Mouse (Mus musculus) liver, postnatal 0 days (tissue): ENCODE results near the gene Phtf1. TPM values are rescaled to one million over a fixed set of nuclear protein-coding genes. Genes with fewer than 3 reads are reported as not detected.
A peak's percentile ranks its signal among the peaks of the same experiment; 100 is the strongest.

Experiments used
- ATAC-seq: fragments of 200-750 bp; cut with Nextera tagmentation; 2 replicates; pipeline ENCODE4 v1.8.0; 2017; ENCODE audit warnings: mild to moderate bottlenecking, moderate library complexity
- DNase-seq: peaks from one replicate; pipeline ENCODE4 v3.0.0-alpha.2; 2016
- H3K27ac ChIP-seq: fragments of 300-500 bp; sonication (generic); 2 replicates; pipeline ENCODE4 v1.5.1; 2014; ENCODE audit warnings: antibody characterized with exemption, moderate library complexity, mild to moderate bottlenecking, low read depth
- H3K27me3 ChIP-seq: fragments of 300-500 bp; sonication (generic); 2 replicates; pipeline ENCODE4 v1.6.1; 2014; ENCODE audit warnings: low read length, control low read depth, mixed read lengths; ENCODE audit not compliant: insufficient read depth
- H3K36me3 ChIP-seq: fragments of 300-500 bp; sonication (generic); replicated peaks from 2 replicates; pipeline ENCODE4 v1.6.1; 2014; ENCODE audit warnings: mild to moderate bottlenecking, control low read depth, low read length, moderate library complexity, mixed read lengths; ENCODE audit not compliant: insufficient read depth
- H3K4me1 ChIP-seq: fragments of 300-500 bp; sonication (generic); 2 replicates; pipeline ENCODE4 v1.6.1; 2014; ENCODE audit warnings: antibody characterized with exemption, mild to moderate bottlenecking, control low read depth; ENCODE audit not compliant: insufficient read depth
- H3K4me2 ChIP-seq: fragments of 300-500 bp; sonication (generic); 2 replicates; pipeline ENCODE4 v1.6.1; 2014; ENCODE audit warnings: low read depth, mild to moderate bottlenecking, low read length, moderate library complexity, mixed read lengths
- H3K4me3 ChIP-seq: fragments of 300-500 bp; sonication (generic); 2 replicates; pipeline ENCODE4 v1.5.1; 2014; ENCODE audit warnings: low read depth, low read length
- H3K9ac ChIP-seq: fragments of 300-500 bp; sonication (generic); replicated peaks from 2 replicates; pipeline ENCODE4 v1.6.1; 2014; ENCODE audit warnings: mild to moderate bottlenecking, moderate library complexity
- H3K9me3 ChIP-seq: fragments of 300-500 bp; sonication (generic); 2 replicates; pipeline ENCODE4 v1.6.1; 2016; ENCODE audit warnings: mild to moderate bottlenecking, control low read depth, low read length, mixed read lengths
- CTCF ChIP-seq: sonication (generic); IDR thresholded peaks from 2 replicates; pipeline ENCODE4 v1.5.1; 2016; ENCODE audit warnings: antibody characterized with exemption, low read depth
- EP300 ChIP-seq: IDR thresholded peaks from 2 replicates; pipeline ENCODE4 v1.6.1; 2016; ENCODE audit warnings: antibody characterized with exemption, low read depth, mild to moderate bottlenecking
- WGBS: fragments of 180-500 bp; shearing (Covaris S2); extraction: QIAGEN DNeasy Blood & Tissue Kit; methylation state at CpG from one replicate; pipeline ENCODE4 v1.1.7; 2014; ENCODE audit not compliant: insufficient replicate concordance; 5-methylcytosine and 5-hydroxymethylcytosine counted together
- polyA plus RNA-seq: library from polyadenylated mRNA; unstranded; fragments of >200 nt; fragmentation: Nextera tagmentation; extraction: Ambion mirVana; gene quantifications from 2 replicates; pipeline ENCODE4 v1.2.1, GENCODE M21; 2015

Phtf1 gene
- polyA plus RNA-seq, 1 experiment from 2014 or later = 3.8 TPM

- no peaks in the 10 kb centered on the region for H3K9me3 ChIP-seq
- no peak overlapping the region for H3K4me3 ChIP-seq
- 76% methylated on average over 5 of the region's 5 CpGs for WGBS
- DNase-seq = no peak
- no peak overlapping the region for H3K9ac ChIP-seq
- H3K27ac ChIP-seq = no peak overlapping the region
- H3K4me1 ChIP-seq = no peaks in the 10 kb centered on the region
- no peak for ATAC-seq
- peaks cover 20% of the 10 kb centered on the region for H3K36me3 ChIP-seq
- no peak overlapping the region for H3K4me2 ChIP-seq
- no peak for TF ChIP-seq EP300
- TF ChIP-seq CTCF = peak; percentile 26
- H3K27me3 ChIP-seq = no peaks in the 10 kb centered on the region
Measured at GRCm38 (mm10) chr3:104009924-104010662, 42.2 kb downstream of the Phtf1 start.

- Histone ChIP-seq H3K27ac (no peak overlapping the region), H3K9ac (no peak overlapping the region), H3K4me2 (no peak overlapping the region), H3K36me3 (peaks cover 24% of the 10 kb centered on the region), H3K4me3 (no peak overlapping the region), H3K9me3 (no peaks in the 10 kb centered on the region), H3K4me1 (no peaks in the 10 kb centered on the region), H3K27me3 (no peaks in the 10 kb centered on the region)
- TF ChIP-seq CTCF (no peak), EP300 (no peak)
- DNase-seq (no peak), ATAC-seq (no peak)
- 51% methylated on average over 2 of the region's 2 CpGs for WGBS
Measured at GRCm38 (mm10) chr3:104011972-104012371, 44.1 kb downstream of the Phtf1 start.

DNA sequence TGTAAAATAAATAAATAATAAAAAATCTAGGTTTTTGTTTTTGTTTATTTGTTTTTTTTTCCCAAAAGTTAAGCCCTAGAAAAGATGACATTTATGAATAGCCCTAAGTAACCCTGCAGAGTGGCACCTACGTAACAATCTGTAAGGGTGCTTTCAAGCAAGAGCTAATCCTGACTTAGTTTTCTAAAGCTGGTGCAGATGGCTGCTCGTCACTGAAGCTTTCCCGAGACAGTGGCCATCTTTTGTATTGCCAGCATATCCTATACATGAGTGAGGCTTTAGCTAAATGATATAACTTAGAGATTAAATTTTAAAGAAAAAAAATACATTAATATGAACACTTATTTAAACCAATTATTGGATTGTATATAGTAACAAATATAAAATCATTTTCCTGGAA lies 50.0 kb downstream of the Phtf1 start:
- no peak for ATAC-seq
- WGBS = 82% methylated on average over 3 of the region's 3 CpGs
- no peak for DNase-seq
- Histone ChIP-seq H3K36me3 (peaks cover 35% of the 10 kb centered on the region), H3K4me2 (no peak overlapping the region), H3K27me3 (no peaks in the 10 kb centered on the region), H3K4me1 (no peaks in the 10 kb centered on the region), H3K27ac (no peak overlapping the region), H3K9me3 (no peaks in the 10 kb centered on the region), H3K4me3 (no peak overlapping the region), H3K9ac (no peak overlapping the region)
- no peak for TF ChIP-seq CTCF
- no peak for TF ChIP-seq EP300

DNA sequence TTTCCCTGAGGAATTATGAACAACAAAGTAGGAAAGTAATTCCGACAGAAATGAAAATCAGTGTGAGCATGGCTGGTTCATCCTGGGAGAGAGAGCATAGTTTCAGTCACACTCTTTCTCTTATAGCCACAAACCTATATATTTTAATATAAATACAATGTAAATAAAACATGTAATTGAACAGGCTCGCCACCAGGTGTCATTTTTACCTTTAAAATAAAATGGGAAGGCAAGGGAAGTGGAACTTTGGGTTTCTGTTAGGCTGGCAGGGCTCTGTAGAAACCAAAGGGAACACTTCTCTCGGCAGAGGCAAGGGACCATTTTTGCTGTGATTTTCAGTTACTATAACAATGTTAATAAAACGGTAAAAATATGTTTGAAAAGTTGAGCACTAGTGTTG lies 51.5 kb downstream of the Phtf1 start:
- Histone ChIP-seq H3K27me3 (no peaks in the 10 kb centered on the region), H3K9ac (no peak overlapping the region), H3K4me3 (no peak overlapping the region), H3K9me3 (no peaks in the 10 kb centered on the region), H3K36me3 (peaks cover 34% of the 10 kb centered on the region), H3K4me2 (no peak overlapping the region), H3K27ac (no peak overlapping the region), H3K4me1 (no peaks in the 10 kb centered on the region)
- DNase-seq = no peak
- peak; percentile 35 for TF ChIP-seq CTCF
- no peak for TF ChIP-seq EP300
- no peak for ATAC-seq
- 59% methylated on average over 4 of the region's 4 CpGs for WGBS

DNA sequence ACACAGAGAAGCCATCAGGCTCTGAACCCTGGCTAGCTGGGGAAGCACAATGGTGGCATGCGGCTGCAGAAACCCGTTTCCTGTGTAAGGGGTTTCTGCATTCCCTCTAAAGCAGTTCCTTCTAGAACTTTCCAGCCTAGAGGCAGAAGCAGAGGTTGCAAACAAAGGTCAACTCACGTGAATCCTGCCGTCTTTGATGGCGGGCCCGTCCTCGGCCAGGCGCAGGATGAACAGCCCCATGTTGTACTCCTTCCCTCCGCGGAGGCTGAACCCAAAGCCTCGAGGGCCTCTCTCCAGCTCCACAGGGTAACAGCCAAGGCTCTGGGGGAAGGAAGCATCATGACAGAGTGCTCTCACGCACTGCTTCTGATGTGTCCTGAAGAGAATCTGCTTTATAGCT lies 52.2 kb downstream of the Phtf1 start:
- H3K9me3 ChIP-seq = no peaks in the 10 kb centered on the region
- H3K4me3 ChIP-seq = no peak overlapping the region
- H3K36me3 ChIP-seq = peaks cover 28% of the 10 kb centered on the region
- H3K4me1 ChIP-seq = no peaks in the 10 kb centered on the region
- ATAC-seq = no peak
- 87% methylated on average over 12 of the region's 12 CpGs for WGBS
- no peak overlapping the region for H3K9ac ChIP-seq
- DNase-seq = no peak
- TF ChIP-seq CTCF = no peak
- no peak for TF ChIP-seq EP300
- H3K4me2 ChIP-seq = no peak overlapping the region
- no peaks in the 10 kb centered on the region for H3K27me3 ChIP-seq
- H3K27ac ChIP-seq = no peak overlapping the region

DNA sequence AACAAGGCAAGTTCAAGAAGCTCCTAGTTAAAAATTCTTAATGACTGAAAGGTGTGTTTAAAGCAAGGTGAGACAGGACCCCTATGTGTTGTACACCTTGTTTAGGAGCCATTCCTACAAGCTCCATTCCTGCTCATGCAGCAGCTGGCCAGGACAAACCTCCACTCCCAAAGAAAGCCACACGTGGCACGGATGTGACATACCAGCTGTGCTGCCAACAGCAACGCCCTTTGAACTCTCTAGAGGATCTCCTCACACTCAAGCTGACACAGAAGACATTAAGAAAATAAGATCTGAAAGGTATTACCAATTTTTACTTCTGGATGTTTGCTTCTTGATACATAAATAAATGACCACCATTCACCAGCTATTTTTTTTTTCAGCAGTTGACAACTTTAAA lies 59.0 kb downstream of the Phtf1 start:
- Histone ChIP-seq H3K27ac (no peak overlapping the region), H3K27me3 (no peaks in the 10 kb centered on the region), H3K4me1 (no peaks in the 10 kb centered on the region), H3K9ac (no peak overlapping the region), H3K36me3 (peaks cover 9% of the 10 kb centered on the region), H3K9me3 (no peaks in the 10 kb centered on the region), H3K4me2 (no peak overlapping the region), H3K4me3 (no peak overlapping the region)
- DNase-seq = no peak
- ATAC-seq = no peak
- no peak for TF ChIP-seq CTCF
- 58% methylated on average over 3 of the region's 3 CpGs for WGBS
